Mouse (Mus musculus) testis, adult 2 months (tissue): ENCODE results near the gene Aqp6.

Source experiments
- CTCF ChIP-seq: fragments of 200-500 bp; IDR thresholded peaks from 2 replicates; pipeline ENCODE4 v1.5.1; 2012; ENCODE audit warnings: low read depth, mild to moderate bottlenecking, inconsistent platforms, low read length, moderate library complexity; ENCODE audit not compliant: control insufficient read depth, insufficient read depth, insufficient replicate concordance
- POLR2A ChIP-seq: fragments of 200-500 bp; IDR thresholded peaks from 2 replicates; pipeline ENCODE4 v1.6.1; 2012; ENCODE audit warnings: low read depth, mild to moderate bottlenecking, inconsistent platforms, low read length, moderate library complexity; ENCODE audit not compliant: control insufficient read depth

GRCm38 (mm10) chr15:99607388-99608113 lies 6.4 kb downstream of the Aqp6 start:
- TF ChIP-seq CTCF, result no peak
- TF ChIP-seq POLR2A, result no peak
